Mouse (Mus musculus) spleen, adult 10 weeks (tissue): ENCODE measurements around the gene Pthlh. TPM values are rescaled to one million over a fixed set of nuclear protein-coding genes. Genes with fewer than 3 reads are reported as not detected.

Experiments
- polyA plus RNA-seq: library from polyadenylated mRNA; stranded (reverse); fragments of 350-450 nt; fragmentation: Illumina TruSeq; extraction: RNeasy Lipid Tissue Mini Kit (QIAGEN cat#74804); gene quantifications from one replicate; pipeline ENCODE4 v1.2.3, GENCODE M21; 2015; ENCODE audit warnings: low replicate concordance; ENCODE audit not compliant: insufficient read depth

Pthlh gene
- 1.7 TPM for polyA plus RNA-seq

GRCm38 (mm10) chr6:147263587-147264565 is at the start of gene Pthlh:
Gene Pthlh, minus strand, starts transcription at chr6:147264183.

Other genes with a start within 250 kb of the Pthlh start
- gene Rep15, start 231.6 kb downstream of the Pthlh start, polyA plus RNA-seq, result 0.37 TPM
- 42.5 TPM for gene Mrps35, start 221.4 kb downstream of the Pthlh start, polyA plus RNA-seq
- 0.36 TPM for gene Mansc4, start 177.2 kb downstream of the Pthlh start, polyA plus RNA-seq
- 20.3 TPM for gene Klhl42, start 172.8 kb downstream of the Pthlh start, polyA plus RNA-seq
- 13.7 TPM for gene Ccdc91, start 211.6 kb upstream of the Pthlh start, polyA plus RNA-seq